Mouse (Mus musculus): ENCODE results near the gene Pcx. TPM values are rescaled to one million over a fixed set of nuclear protein-coding genes. Genes with fewer than 3 reads are reported as not detected.

Pcx gene
- polyA plus RNA-seq, 1 experiment from 2014 or later, result 18.5 TPM

DNA sequence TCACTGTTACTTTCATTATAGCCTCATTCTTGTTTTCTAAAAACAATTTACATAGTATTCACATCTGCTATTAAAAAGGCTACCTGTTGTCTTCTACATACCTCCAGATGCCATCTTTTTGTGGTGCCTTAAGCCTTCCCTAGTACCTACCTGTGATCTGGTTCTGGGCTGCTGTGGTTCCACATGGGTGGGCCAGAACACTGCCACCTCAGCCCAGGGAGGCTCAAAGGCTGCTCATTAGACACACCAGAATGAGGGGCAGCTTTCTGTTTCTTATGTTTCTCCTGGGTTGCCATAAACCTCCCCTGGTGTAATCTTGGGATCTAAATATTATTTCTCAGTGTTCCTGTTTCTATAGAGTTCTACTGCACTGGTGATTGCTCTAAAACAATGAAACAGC is 31.8 kb downstream of the Pcx start:
- Histone ChIP-seq H3K9me3 (no peaks in the 10 kb centered on the region), H3K27me3 (ENCODE audit: poor library complexity, severe bottlenecking) (no peaks in the 10 kb centered on the region), H3K27ac (no peak overlapping the region), H3K4me3 (no peak overlapping the region), H3K4me1 (peaks cover 4% of the 10 kb centered on the region), H3K36me3 (replicated peaks) (no peaks in the 10 kb centered on the region)
- DNase-seq (ENCODE audit: extremely low spot score, low spot score), result no peak

DNA sequence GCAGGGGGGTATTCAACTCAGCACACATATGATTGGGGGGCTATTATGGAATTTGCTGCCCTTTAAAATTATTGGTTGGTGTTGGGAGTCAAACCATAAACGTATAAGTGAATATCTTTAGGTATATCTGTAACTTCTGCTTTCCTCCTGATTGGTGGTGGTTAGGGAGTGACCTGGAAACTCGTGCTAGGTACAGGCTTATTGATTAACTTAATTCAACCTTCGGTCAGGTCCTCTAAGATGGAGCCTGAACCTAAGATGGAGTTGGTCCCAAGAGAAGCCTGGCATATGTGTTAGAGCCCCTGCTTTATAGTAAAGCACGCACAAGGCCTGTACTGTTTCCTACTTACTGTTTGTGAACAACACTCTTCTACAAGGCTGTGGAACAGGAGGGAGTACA is 34.8 kb downstream of the Pcx start:
- no peak overlapping the region for H3K4me3 ChIP-seq
- H3K27me3 ChIP-seq (ENCODE audit: poor library complexity, severe bottlenecking), result no peaks in the 10 kb centered on the region
- 89% methylated on average over 4 of the region's 4 CpGs for WGBS
- no peaks in the 10 kb centered on the region for H3K36me3 ChIP-seq (replicated peaks)
- no peak for DNase-seq (ENCODE audit: extremely low spot score, low spot score)
- no peaks in the 10 kb centered on the region for H3K9me3 ChIP-seq
- no peak overlapping the region for H3K27ac ChIP-seq
- H3K4me1 ChIP-seq, result peaks cover 4% of the 10 kb centered on the region

DNA sequence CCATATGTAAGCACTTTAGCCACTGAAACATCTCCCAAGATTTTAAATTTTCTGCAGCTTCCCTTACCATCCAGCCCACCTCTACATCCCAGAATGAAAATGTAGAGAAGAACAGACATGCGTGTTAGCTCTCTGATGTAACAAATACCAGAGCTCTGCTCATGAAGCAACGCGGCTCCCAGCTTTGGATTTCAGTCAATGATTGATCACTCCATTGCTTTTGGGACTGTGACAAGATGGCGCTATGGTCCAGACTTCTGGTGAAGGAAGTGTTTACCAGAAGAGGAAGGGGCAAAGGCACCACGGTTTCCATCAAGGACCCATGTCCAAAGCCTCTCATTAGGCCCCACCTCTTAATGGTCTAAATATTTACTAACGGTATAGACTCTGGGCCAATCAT is 35.6 kb downstream of the Pcx start:
- DNase-seq (ENCODE audit: extremely low spot score, low spot score), result no peak
- no peak overlapping the region for H3K4me3 ChIP-seq
- H3K36me3 ChIP-seq (replicated peaks), result no peaks in the 10 kb centered on the region
- peaks cover 4% of the 10 kb centered on the region for H3K4me1 ChIP-seq
- H3K9me3 ChIP-seq, result no peaks in the 10 kb centered on the region
- whole genome bisulfite sequencing, result 93% methylated on average over 6 of the region's 6 CpGs
- no peak overlapping the region for H3K27ac ChIP-seq
- no peaks in the 10 kb centered on the region for H3K27me3 ChIP-seq (ENCODE audit: poor library complexity, severe bottlenecking)

GRCm38 (mm10) chr19:4547801-4548200 is 37.5 kb downstream of the Pcx start:
- WGBS, result 89% methylated on average over 6 of the region's 6 CpGs
- H3K4me1 ChIP-seq, result no peaks in the 10 kb centered on the region
- H3K4me3 ChIP-seq, result no peak overlapping the region
- no peak for DNase-seq (ENCODE audit: extremely low spot score, low spot score)
- no peak overlapping the region for H3K27ac ChIP-seq
- H3K9me3 ChIP-seq, result no peaks in the 10 kb centered on the region
- H3K27me3 ChIP-seq (ENCODE audit: poor library complexity, severe bottlenecking), result no peaks in the 10 kb centered on the region
- H3K36me3 ChIP-seq (replicated peaks), result no peaks in the 10 kb centered on the region

DNA sequence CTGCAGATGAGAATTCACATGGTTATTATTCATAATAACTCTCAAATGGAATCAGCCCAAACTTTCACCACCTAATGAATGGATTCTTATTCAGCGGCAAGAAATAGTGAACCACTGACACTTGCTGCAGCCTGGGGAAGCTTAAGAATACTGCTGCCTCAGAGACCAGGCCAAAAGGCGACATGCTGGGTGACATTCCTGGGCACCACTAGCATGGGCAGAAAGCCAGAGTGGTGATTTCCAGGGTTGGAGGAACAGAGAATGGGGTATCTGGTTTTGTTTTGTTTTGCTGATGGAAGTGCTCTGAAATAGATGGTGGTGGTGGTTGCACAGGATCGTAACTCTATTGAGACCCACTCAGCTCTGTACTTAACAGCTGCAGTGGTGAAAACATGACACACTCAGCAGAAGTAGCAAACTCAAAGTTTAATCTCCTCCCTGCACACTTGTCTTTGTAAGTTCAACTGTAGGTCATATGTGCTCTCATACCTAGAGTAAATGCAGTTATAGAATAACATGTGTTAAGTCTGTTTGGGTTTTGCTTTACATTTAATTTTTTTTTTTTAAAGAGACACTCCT is 38.1 kb downstream of the Pcx start:
- Histone ChIP-seq H3K9me3 (no peaks in the 10 kb centered on the region), H3K4me3 (no peak overlapping the region), H3K27ac (no peak overlapping the region), H3K36me3 (replicated peaks) (no peaks in the 10 kb centered on the region), H3K4me1 (no peaks in the 10 kb centered on the region), H3K27me3 (ENCODE audit: poor library complexity, severe bottlenecking) (no peaks in the 10 kb centered on the region)
- DNase-seq (ENCODE audit: extremely low spot score, low spot score), result no peak
- WGBS, result 84% methylated on average over 3 of the region's 3 CpGs

DNA sequence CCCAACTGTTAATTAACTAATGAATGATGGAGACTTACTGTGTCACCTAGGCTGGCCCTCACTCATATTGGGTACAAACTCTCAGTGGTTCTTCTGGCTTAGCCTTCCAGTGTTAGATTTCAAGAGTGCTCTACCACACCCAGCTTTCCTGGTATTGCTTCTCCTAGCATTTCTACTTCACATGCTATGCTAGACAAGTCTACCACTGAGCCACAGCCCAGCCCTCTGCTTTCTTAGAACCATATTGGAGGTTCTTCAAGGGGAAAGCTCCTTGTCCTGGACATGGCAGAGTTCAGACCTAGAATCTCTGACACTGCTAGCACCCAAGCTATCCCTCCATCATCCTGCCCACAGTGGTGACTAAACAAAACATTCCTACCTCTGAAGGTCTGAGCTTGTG is 44.0 kb downstream of the Pcx start:
- Histone ChIP-seq H3K36me3 (replicated peaks) (no peaks in the 10 kb centered on the region), H3K4me3 (no peak overlapping the region), H3K9me3 (no peaks in the 10 kb centered on the region), H3K27ac (no peak overlapping the region), H3K27me3 (ENCODE audit: poor library complexity, severe bottlenecking) (no peaks in the 10 kb centered on the region), H3K4me1 (peaks cover 13% of the 10 kb centered on the region)
- no peak for DNase-seq (ENCODE audit: extremely low spot score, low spot score)

- Histone ChIP-seq H3K4me1 (peaks cover 22% of the 10 kb centered on the region), H3K36me3 (replicated peaks) (no peaks in the 10 kb centered on the region), H3K27me3 (ENCODE audit: poor library complexity, severe bottlenecking) (no peaks in the 10 kb centered on the region), H3K4me3 (no peak overlapping the region), H3K9me3 (no peaks in the 10 kb centered on the region), H3K27ac (no peak overlapping the region)
- WGBS, result 84% methylated on average over 7 of the region's 7 CpGs
- DNase-seq (ENCODE audit: extremely low spot score, low spot score), result no peak
Measured at GRCm38 (mm10) chr19:4555086-4555485, 44.8 kb downstream of the Pcx start.

DNA sequence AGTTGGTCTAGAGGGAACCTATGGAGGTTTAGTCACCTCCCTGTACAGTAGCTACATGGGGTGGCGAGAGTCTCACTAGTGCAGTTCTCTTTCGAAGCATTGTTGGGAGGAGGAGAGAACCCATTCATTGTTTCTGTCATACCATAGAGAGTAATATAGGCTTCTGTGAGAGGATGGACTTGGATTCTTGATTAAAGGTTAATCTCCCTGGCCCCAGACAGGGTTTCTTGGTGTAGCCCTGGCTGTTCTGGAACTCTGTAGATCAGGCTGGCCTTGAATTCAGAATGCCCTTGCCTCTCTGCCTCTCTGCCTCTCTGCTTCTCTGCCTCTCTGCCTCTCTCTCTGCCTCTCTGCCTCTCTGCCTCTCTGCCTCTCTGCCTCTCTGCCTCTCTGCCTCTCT is 46.5 kb downstream of the Pcx start:
- Histone ChIP-seq H3K27me3 (ENCODE audit: poor library complexity, severe bottlenecking) (no peaks in the 10 kb centered on the region), H3K9me3 (no peaks in the 10 kb centered on the region), H3K36me3 (replicated peaks) (no peaks in the 10 kb centered on the region), H3K4me3 (no peak overlapping the region), H3K4me1 (peaks cover 24% of the 10 kb centered on the region), H3K27ac (no peak overlapping the region)
- no peak for DNase-seq (ENCODE audit: extremely low spot score, low spot score)
- 92% methylated on average over 2 of the region's 2 CpGs for WGBS

- H3K9me3 ChIP-seq, result no peaks in the 10 kb centered on the region
- peaks cover 24% of the 10 kb centered on the region for H3K4me1 ChIP-seq
- peak overlapping the region; percentile 59 for H3K27ac ChIP-seq
- no peaks in the 10 kb centered on the region for H3K36me3 ChIP-seq (replicated peaks)
- no peak for DNase-seq (ENCODE audit: extremely low spot score, low spot score)
- WGBS, result 64% methylated on average over 8 of the region's 8 CpGs
- no peak overlapping the region for H3K4me3 ChIP-seq
- H3K27me3 ChIP-seq (ENCODE audit: poor library complexity, severe bottlenecking), result no peaks in the 10 kb centered on the region
Measured at GRCm38 (mm10) chr19:4557796-4558569, 47.7 kb downstream of the Pcx start.

GRCm38 (mm10) chr19:4558570-4558955 is 48.3 kb downstream of the Pcx start:
- Histone ChIP-seq H3K36me3 (replicated peaks) (no peaks in the 10 kb centered on the region), H3K27ac (peak overlapping the region; percentile 59), H3K9me3 (no peaks in the 10 kb centered on the region), H3K4me3 (no peak overlapping the region), H3K4me1 (peaks cover 24% of the 10 kb centered on the region), H3K27me3 (ENCODE audit: poor library complexity, severe bottlenecking) (no peaks in the 10 kb centered on the region)
- 62% methylated on average over 3 of the region's 3 CpGs for WGBS
- DNase-seq (ENCODE audit: extremely low spot score, low spot score), result no peak

- no peaks in the 10 kb centered on the region for H3K9me3 ChIP-seq
- no peaks in the 10 kb centered on the region for H3K27me3 ChIP-seq (ENCODE audit: poor library complexity, severe bottlenecking)
- no peak for DNase-seq (ENCODE audit: extremely low spot score, low spot score)
- H3K36me3 ChIP-seq (replicated peaks), result no peaks in the 10 kb centered on the region
- H3K4me1 ChIP-seq, result peaks cover 24% of the 10 kb centered on the region
- WGBS, result 64% methylated on average over 3 of the region's 3 CpGs
- peak overlapping the region; percentile 59 for H3K27ac ChIP-seq
- no peak overlapping the region for H3K4me3 ChIP-seq
Measured at GRCm38 (mm10) chr19:4559011-4559410, 48.7 kb downstream of the Pcx start.

DNA sequence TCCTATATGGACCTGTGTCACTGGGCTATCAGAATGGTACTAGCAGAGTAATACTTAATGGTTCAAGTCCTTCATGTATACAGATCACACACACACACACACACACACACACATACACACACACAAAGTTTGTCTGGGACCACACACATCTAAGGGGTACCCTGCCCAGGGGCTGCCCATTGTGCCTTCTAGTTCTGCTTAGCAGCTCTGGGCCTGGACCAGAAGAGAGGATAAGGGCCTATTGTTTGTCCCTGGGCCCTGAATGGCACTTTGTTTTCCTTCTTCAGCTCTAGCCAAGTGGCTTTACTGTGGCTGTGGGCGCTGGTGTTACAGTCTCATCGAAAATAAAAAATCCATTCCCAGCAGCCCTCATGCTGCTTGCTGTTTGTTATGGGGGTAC is 49.3 kb downstream of the Pcx start:
- WGBS, result 57% methylated on average over 2 of the region's 2 CpGs
- DNase-seq (ENCODE audit: extremely low spot score, low spot score), result no peak

GRCm38 (mm10) chr19:4560205-4560604 is 49.9 kb downstream of the Pcx start:
- peaks cover 24% of the 10 kb centered on the region for H3K4me1 ChIP-seq
- H3K27me3 ChIP-seq (ENCODE audit: poor library complexity, severe bottlenecking), result no peaks in the 10 kb centered on the region
- H3K36me3 ChIP-seq (replicated peaks), result no peaks in the 10 kb centered on the region
- H3K27ac ChIP-seq, result peak overlapping the region; percentile 59; the same call in 1 of the 2 replicates
- no peak overlapping the region for H3K4me3 ChIP-seq
- DNase-seq (ENCODE audit: extremely low spot score, low spot score), result no peak
- WGBS, result 79% methylated on average over 5 of the region's 5 CpGs
- no peaks in the 10 kb centered on the region for H3K9me3 ChIP-seq

More for the DNA sequence above, 49.3 kb downstream of the Pcx start:
- H3K4me3 ChIP-seq, result no peak overlapping the region
- H3K27me3 ChIP-seq (ENCODE audit: poor library complexity, severe bottlenecking), result no peaks in the 10 kb centered on the region
- H3K4me1 ChIP-seq, result peaks cover 24% of the 10 kb centered on the region
- no peaks in the 10 kb centered on the region for H3K36me3 ChIP-seq (replicated peaks)
- peak overlapping the region; percentile 59 for H3K27ac ChIP-seq
- H3K9me3 ChIP-seq, result no peaks in the 10 kb centered on the region

All from forebrain, embryonic 10.5 days (tissue).